Comparison of ENCODE assay signal across 29 mouse cellular contexts in genomic region chr15:98135671-98136070, GRCm38 (mm10). TPM values are rescaled to one million over a fixed set of nuclear protein-coding genes. Genes with fewer than 3 reads are reported as not detected.
"Had no signal": no experiment of that assay in that cellular context is flagged by ENCODE, and none has a peak within 500 bp of the region (broad histone marks: within the 10 kb centered on the region; RNA-seq: fewer than 3 reads in every experiment).

No protein-coding gene starts in this region.

- DNase-seq: kidney, adult 11 months; kidney, adult 8-10 months; kidney, postnatal 10 days; kidney, postnatal 36 days; left cerebral cortex, postnatal 4 days; liver, postnatal 0 days; lung, postnatal 10 days; lung, postnatal 36 days; retina, postnatal 1 day; right cerebral cortex, postnatal 25 days; spleen, adult 18-20 months; thymus, postnatal 25 days had no signal

- H3K4me3 ChIP-seq: kidney, embryonic 15.5 days; limb, embryonic 12.5 days; limb, embryonic 15.5 days; lung, embryonic 15.5 days; megakaryocyte, embryonic 14.5 days; midbrain, embryonic 10.5 days; midbrain, embryonic 13.5 days; neural tube, embryonic 12.5 days; neural tube, embryonic 15.5 days; stomach, embryonic 15.5 days had no signal

- H3K4me1 ChIP-seq: limb, embryonic 12.5 days; limb, embryonic 15.5 days; lung, embryonic 15.5 days; midbrain, embryonic 10.5 days; midbrain, embryonic 13.5 days; neural tube, embryonic 12.5 days; neural tube, embryonic 15.5 days; stomach, embryonic 15.5 days had no signal

- H3K9me3 ChIP-seq: kidney, embryonic 15.5 days; limb, embryonic 12.5 days; limb, embryonic 15.5 days; lung, embryonic 15.5 days; megakaryocyte, embryonic 14.5 days; midbrain, embryonic 10.5 days; midbrain, embryonic 13.5 days; neural tube, embryonic 12.5 days; neural tube, embryonic 15.5 days; stomach, embryonic 15.5 days had no signal

- H3K27me3 ChIP-seq: kidney, embryonic 15.5 days; limb, embryonic 12.5 days; limb, embryonic 15.5 days; lung, embryonic 15.5 days; megakaryocyte, embryonic 14.5 days; midbrain, embryonic 13.5 days; neural tube, embryonic 12.5 days; neural tube, embryonic 15.5 days; stomach, embryonic 15.5 days had no signal

- H3K27ac ChIP-seq: kidney, embryonic 15.5 days; limb, embryonic 12.5 days; limb, embryonic 15.5 days; liver, embryonic 14.5 days; lung, embryonic 15.5 days; midbrain, embryonic 10.5 days; midbrain, embryonic 13.5 days; neural tube, embryonic 12.5 days; stomach, embryonic 15.5 days had no signal

RNA-seq across cellular contexts. Expression of gene Ccdc184, which starts 31.3 kb away (rescaled TPM):
- polyA plus RNA-seq: liver, embryonic 11.5 days; liver, embryonic 14.5 days; liver, postnatal 0 days had no signal

RNA-seq across cellular contexts. Expression of gene Olfr288, which starts 59.7 kb away (rescaled TPM):
- total RNA-seq: layer of hippocampus, postnatal 14 days; left cerebral cortex, adult 18-20 months; left cerebral cortex, postnatal 10 days; midbrain, postnatal 0 days had no signal
- polyA plus RNA-seq: kidney, embryonic 15.5 days; limb, embryonic 12.5 days; limb, embryonic 15.5 days; liver, embryonic 11.5 days; liver, embryonic 14.5 days; liver, postnatal 0 days; lung, embryonic 15.5 days; midbrain, embryonic 10.5 days; midbrain, embryonic 13.5 days; midbrain, postnatal 0 days; neural tube, embryonic 12.5 days; neural tube, embryonic 15.5 days; stomach, embryonic 15.5 days; thymus, postnatal 0 days had no signal
